Mouse (Mus musculus): Measurements from ENCODE around the gene Klf7.

Gene Klf7

GRCm38 (mm10) chr1:63980733-63981132 is 141.3 kb downstream of the Klf7 start:
- DNase-seq (ENCODE audit: low read depth, low spot score), result no peak

Data from telencephalon, adult 2 months (tissue).